Mouse (Mus musculus): Measurements from ENCODE around the gene S1pr1. TPM values are rescaled to one million over a fixed set of nuclear protein-coding genes. Genes with fewer than 3 reads are reported as not detected.

Gene S1pr1
- total and polyA plus RNA-seq, 2 experiments from 2014 or later = 32.9 to 56.7 TPM

- TF ChIP-seq CTCF (IDR thresholded peaks at IDR 0.05) = no peak
- H3K27ac ChIP-seq (ENCODE audit: low read depth, low read length) = no peak overlapping the region
- H3K27me3 ChIP-seq (ENCODE audit: insufficient read depth, low read length) = no peaks in the 10 kb centered on the region; the same call in 1 of the 2 replicates
- H3K4me2 ChIP-seq (ENCODE audit: low read depth, low read length, poor library complexity, severe bottlenecking) = peak overlapping the region; percentile 94
- H3K9ac ChIP-seq (replicated peaks; ENCODE audit: low read length, poor library complexity, severe bottlenecking) = no peak overlapping the region
- no peaks in the 10 kb centered on the region for H3K36me3 ChIP-seq (ENCODE audit: insufficient read depth, low read length)
- H3K4me1 ChIP-seq (ENCODE audit: insufficient read depth, low read length) = no peaks in the 10 kb centered on the region
- no peaks in the 10 kb centered on the region for H3K9me3 ChIP-seq (ENCODE audit: low read length)
- 88% methylated on average over 3 of the region's 3 CpGs for WGBS
- DNase-seq (ENCODE audit: low spot score) = no peak
- no peak for ATAC-seq (ENCODE audit: low FRiP score)
- 0 out of 2 replicates have a peak overlapping the region, but pooled peaks have one; percentile 9 for H3K4me3 ChIP-seq (ENCODE audit: low read depth, low read length)
These were observed 3.5 kb downstream of the S1pr1 start for GRCm38 (mm10) chr3:115711393-115711792.

DNA sequence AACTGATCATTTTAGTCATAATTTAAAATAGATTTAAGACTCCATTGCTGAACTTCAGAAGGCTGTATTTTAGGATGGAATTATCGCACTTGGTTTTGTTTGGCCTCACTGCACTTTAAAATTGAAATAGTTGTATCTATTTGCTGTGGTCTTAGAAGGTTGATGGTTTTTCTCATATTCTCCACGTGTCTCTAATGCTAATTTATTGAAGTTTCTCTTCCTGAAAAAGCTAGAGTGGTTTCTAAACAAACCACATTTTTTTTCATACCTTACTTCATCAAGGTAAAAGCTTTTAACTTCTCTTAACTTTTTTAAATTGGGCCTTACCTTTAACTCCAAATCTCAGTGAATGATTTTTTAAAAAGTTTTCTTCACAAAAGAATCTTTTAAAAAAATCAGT is 4.8 kb downstream of the S1pr1 start:
- WGBS = 72% methylated on average over 2 of the region's 2 CpGs

GRCm38 (mm10) chr3:115709118-115709574 is 5.7 kb downstream of the S1pr1 start:
- no peaks in the 10 kb centered on the region for H3K27me3 ChIP-seq (ENCODE audit: insufficient read depth, low read length)
- H3K9me3 ChIP-seq (ENCODE audit: low read length) = no peaks in the 10 kb centered on the region
- no peak overlapping the region for H3K9ac ChIP-seq (replicated peaks; ENCODE audit: low read length, poor library complexity, severe bottlenecking)
- no peaks in the 10 kb centered on the region for H3K4me1 ChIP-seq (ENCODE audit: insufficient read depth, low read length)
- no peak for ATAC-seq (ENCODE audit: low FRiP score)
- no peak overlapping the region for H3K27ac ChIP-seq (ENCODE audit: low read depth, low read length)
- TF ChIP-seq CTCF (IDR thresholded peaks at IDR 0.05) = no peak
- no peaks in the 10 kb centered on the region for H3K36me3 ChIP-seq (ENCODE audit: insufficient read depth, low read length)
- no peak overlapping the region for H3K4me3 ChIP-seq (ENCODE audit: low read depth, low read length)
- no peak overlapping the region for H3K4me2 ChIP-seq (ENCODE audit: low read depth, low read length, poor library complexity, severe bottlenecking)
- WGBS = 89% methylated on average over 6 of the region's 6 CpGs
- DNase-seq (ENCODE audit: low spot score) = no peak

More for the DNA sequence above, 4.8 kb downstream of the S1pr1 start:
- no peak overlapping the region for H3K4me2 ChIP-seq (ENCODE audit: low read depth, low read length, poor library complexity, severe bottlenecking)
- H3K27ac ChIP-seq (ENCODE audit: low read depth, low read length) = no peak overlapping the region
- ATAC-seq (ENCODE audit: low FRiP score) (no peak), DNase-seq (ENCODE audit: low spot score) (no peak)
- no peak for TF ChIP-seq CTCF (IDR thresholded peaks at IDR 0.05)
- H3K4me1 ChIP-seq (ENCODE audit: insufficient read depth, low read length) = no peaks in the 10 kb centered on the region
- H3K9ac ChIP-seq (replicated peaks; ENCODE audit: low read length, poor library complexity, severe bottlenecking) = no peak overlapping the region
- no peaks in the 10 kb centered on the region for H3K36me3 ChIP-seq (ENCODE audit: insufficient read depth, low read length)
- H3K4me3 ChIP-seq (ENCODE audit: low read depth, low read length) = no peak overlapping the region
- H3K9me3 ChIP-seq (ENCODE audit: low read length) = no peaks in the 10 kb centered on the region
- no peaks in the 10 kb centered on the region; the same call in 1 of the 2 replicates for H3K27me3 ChIP-seq (ENCODE audit: insufficient read depth, low read length)

GRCm38 (mm10) chr3:115706736-115707135 is 8.1 kb downstream of the S1pr1 start:
- no peaks in the 10 kb centered on the region for H3K4me1 ChIP-seq (ENCODE audit: insufficient read depth, low read length)
- H3K27me3 ChIP-seq (ENCODE audit: insufficient read depth, low read length) = no peaks in the 10 kb centered on the region
- no peak overlapping the region for H3K4me2 ChIP-seq (ENCODE audit: low read depth, low read length, poor library complexity, severe bottlenecking)
- H3K27ac ChIP-seq (ENCODE audit: low read depth, low read length) = no peak overlapping the region
- 92% methylated on average over 2 of the region's 2 CpGs for WGBS
- ATAC-seq (ENCODE audit: low FRiP score) = no peak
- no peak overlapping the region for H3K4me3 ChIP-seq (ENCODE audit: low read depth, low read length)
- DNase-seq (ENCODE audit: low spot score) = no peak
- H3K9me3 ChIP-seq (ENCODE audit: low read length) = no peaks in the 10 kb centered on the region
- TF ChIP-seq CTCF (IDR thresholded peaks at IDR 0.05) = no peak
- H3K36me3 ChIP-seq (ENCODE audit: insufficient read depth, low read length) = no peaks in the 10 kb centered on the region
- H3K9ac ChIP-seq (replicated peaks; ENCODE audit: low read length, poor library complexity, severe bottlenecking) = no peak overlapping the region

DNA sequence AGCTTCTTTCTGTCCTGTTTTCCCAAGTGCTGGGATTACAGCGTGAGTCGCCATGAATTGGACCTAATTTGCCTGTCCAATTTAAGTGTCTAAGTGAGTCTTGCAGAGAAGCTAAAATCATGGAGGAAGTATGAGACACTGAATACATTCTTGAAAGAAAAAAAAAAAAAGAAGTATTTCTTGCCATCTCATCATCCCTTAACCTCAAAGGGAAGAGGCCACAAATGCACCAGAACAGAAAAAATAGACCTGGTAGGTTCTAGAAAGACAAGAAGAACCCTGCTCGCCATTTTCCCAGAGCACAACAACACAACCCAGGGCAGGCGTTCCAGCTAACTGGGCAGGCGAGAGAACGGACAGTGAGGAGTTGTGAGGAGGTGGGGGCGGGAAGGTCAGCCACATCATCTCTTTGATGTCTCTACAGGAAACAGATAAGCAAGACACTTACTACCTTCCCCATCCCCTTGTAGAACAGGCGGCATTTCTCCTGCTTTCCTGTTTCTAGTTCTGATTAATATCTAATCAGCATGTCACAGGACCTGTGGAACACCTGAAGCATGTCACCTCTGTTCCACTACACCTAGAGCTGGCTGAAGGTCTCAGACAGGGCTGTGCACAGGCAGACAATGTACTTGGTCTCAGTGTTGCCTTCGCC is 10.5 kb downstream of the S1pr1 start:
- no peak for DNase-seq (ENCODE audit: low spot score)
- H3K27me3 ChIP-seq (ENCODE audit: insufficient read depth, low read length) = no peaks in the 10 kb centered on the region
- H3K36me3 ChIP-seq (ENCODE audit: insufficient read depth, low read length) = no peaks in the 10 kb centered on the region
- H3K9ac ChIP-seq (replicated peaks; ENCODE audit: low read length, poor library complexity, severe bottlenecking) = no peak overlapping the region
- no peak overlapping the region for H3K27ac ChIP-seq (ENCODE audit: low read depth, low read length)
- H3K4me1 ChIP-seq (ENCODE audit: insufficient read depth, low read length) = no peaks in the 10 kb centered on the region
- TF ChIP-seq CTCF (IDR thresholded peaks at IDR 0.05) = no peak
- no peak overlapping the region for H3K4me3 ChIP-seq (ENCODE audit: low read depth, low read length)
- 92% methylated on average over 9 of the region's 9 CpGs for WGBS
- no peaks in the 10 kb centered on the region for H3K9me3 ChIP-seq (ENCODE audit: low read length)
- no peak for ATAC-seq (ENCODE audit: low FRiP score)
- H3K4me2 ChIP-seq (ENCODE audit: low read depth, low read length, poor library complexity, severe bottlenecking) = no peak overlapping the region

GRCm38 (mm10) chr3:115703720-115704119 is 11.2 kb downstream of the S1pr1 start:
- no peaks in the 10 kb centered on the region for H3K4me1 ChIP-seq (ENCODE audit: insufficient read depth, low read length)
- ATAC-seq (ENCODE audit: low FRiP score) (no peak), DNase-seq (ENCODE audit: low spot score) (no peak)
- no peak overlapping the region for H3K4me2 ChIP-seq (ENCODE audit: low read depth, low read length, poor library complexity, severe bottlenecking)
- H3K9me3 ChIP-seq (ENCODE audit: low read length) = no peaks in the 10 kb centered on the region
- no peak for TF ChIP-seq CTCF (IDR thresholded peaks at IDR 0.05)
- H3K4me3 ChIP-seq (ENCODE audit: low read depth, low read length) = no peak overlapping the region
- H3K36me3 ChIP-seq (ENCODE audit: insufficient read depth, low read length) = no peaks in the 10 kb centered on the region
- no peaks in the 10 kb centered on the region for H3K27me3 ChIP-seq (ENCODE audit: insufficient read depth, low read length)
- no peak overlapping the region for H3K9ac ChIP-seq (replicated peaks; ENCODE audit: low read length, poor library complexity, severe bottlenecking)
- 98% methylated on average over 8 of the region's 8 CpGs for WGBS
- no peak overlapping the region for H3K27ac ChIP-seq (ENCODE audit: low read depth, low read length)
